In genomic region chr13:95667260-95667659, GRCm38 (mm10) we compare ENCODE assay signal across 9 mouse cellular contexts. TPM values are rescaled to one million over a fixed set of nuclear protein-coding genes. Genes with fewer than 3 reads are reported as not detected.
DNase-seq lines count a peak whose midpoint lies in the region; ATAC-seq and TF ChIP-seq lines count a peak whose summit lies in the region.
"Had no signal": no experiment of that assay in that cellular context is flagged by ENCODE, and none has a peak within 500 bp of the region (broad histone marks: within the 10 kb centered on the region; RNA-seq: fewer than 3 reads in every experiment).

No protein-coding gene starts in this region.

- peak; percentile 70 for TF ChIP-seq CTCF in kidney, postnatal 0 days (IDR thresholded peaks at IDR 0.05; ENCODE audit: low read depth)
- TF ChIP-seq CTCF in heart, postnatal 0 days (IDR thresholded peaks at IDR 0.05; ENCODE audit: low read depth): peak; percentile 62

- no peaks in the 10 kb centered on the region for H3K9me3 ChIP-seq in kidney, postnatal 0 days (replicated peaks; ENCODE audit: low read length)
- no peaks in the 10 kb centered on the region for H3K9me3 ChIP-seq in heart, postnatal 0 days (replicated peaks; ENCODE audit: control insufficient read depth, low read length)
- H3K9me3 ChIP-seq in midbrain, embryonic 15.5 days: no peaks in the 10 kb centered on the region

- H3K4me3 ChIP-seq in kidney, postnatal 0 days (replicated peaks; ENCODE audit: low read depth, low read length): no peak overlapping the region
- no peak overlapping the region for H3K4me3 ChIP-seq in heart, postnatal 0 days (ENCODE audit: low read depth, low read length)
- H3K4me3 ChIP-seq in midbrain, embryonic 15.5 days: no peak overlapping the region
- H3K4me3 ChIP-seq: myocyte had no signal

- no peaks in the 10 kb centered on the region for H3K4me1 ChIP-seq in kidney, postnatal 0 days (replicated peaks; ENCODE audit: insufficient read depth, low read length)
- H3K4me1 ChIP-seq in heart, postnatal 0 days (ENCODE audit: control insufficient read depth, insufficient read depth): no peaks in the 10 kb centered on the region; the same call in 1 of the 2 replicates
- H3K4me1 ChIP-seq in midbrain, embryonic 15.5 days: no peaks in the 10 kb centered on the region

- no peak overlapping the region for H3K27ac ChIP-seq in kidney, postnatal 0 days
- H3K27ac ChIP-seq in heart, postnatal 0 days (ENCODE audit: low read depth): no peak overlapping the region
- H3K27ac ChIP-seq in midbrain, embryonic 15.5 days: no peak overlapping the region

- TF ChIP-seq EP300 in heart, postnatal 0 days (IDR thresholded peaks at IDR 0.05; ENCODE audit: low read depth): no peak

- WGBS in kidney, postnatal 0 days: 13% methylated on average over 7 of the region's 7 CpGs
- 5% methylated on average over 7 of the region's 7 CpGs for WGBS in heart, postnatal 0 days
- 27% methylated on average over 7 of the region's 7 CpGs for WGBS in midbrain, embryonic 15.5 days

- H3K4me2 ChIP-seq in kidney, postnatal 0 days (ENCODE audit: low read length): no peak overlapping the region
- H3K4me2 ChIP-seq in heart, postnatal 0 days (ENCODE audit: low read depth, low read length): no peak overlapping the region
- no peak overlapping the region for H3K4me2 ChIP-seq in midbrain, embryonic 15.5 days

- peak; percentile 46; the same call in 1 of the 2 replicates for ATAC-seq in kidney, postnatal 0 days (replicated peaks; ENCODE audit: low FRiP score, low read depth)
- ATAC-seq in heart, postnatal 0 days (ENCODE audit: insufficient read depth, low read depth): peak; percentile 33; the same call in 1 of the 2 replicates
- peak; percentile 62; the same call in 1 of the 2 replicates for ATAC-seq in midbrain, embryonic 15.5 days (replicated peaks)
- no peak for ATAC-seq in megakaryocyte, adult 5-6 weeks (ENCODE audit: poor library complexity, severe bottlenecking)

- H3K9ac ChIP-seq in kidney, postnatal 0 days (ENCODE audit: low read depth, low read length): no peak overlapping the region
- no peak overlapping the region for H3K9ac ChIP-seq in heart, postnatal 0 days (replicated peaks; ENCODE audit: low read depth, low read length)
- H3K9ac ChIP-seq in midbrain, embryonic 15.5 days: no peak overlapping the region

- no peaks in the 10 kb centered on the region for H3K27me3 ChIP-seq in kidney, postnatal 0 days (ENCODE audit: insufficient read depth, low read length)
- no peaks in the 10 kb centered on the region for H3K27me3 ChIP-seq in heart, postnatal 0 days (ENCODE audit: control insufficient read depth, insufficient read depth, low read length)
- H3K27me3 ChIP-seq in midbrain, embryonic 15.5 days (replicated peaks): no peaks in the 10 kb centered on the region

- DNase-seq in kidney, postnatal 0 days (ENCODE audit: low spot score): peak; percentile 68
- no peak for DNase-seq in kidney, postnatal 4 days
- peak; percentile 18 for DNase-seq in brain, adult 2 months (ENCODE audit: low read depth, low spot score)
- peak; percentile 59 for DNase-seq in heart, postnatal 0 days (ENCODE audit: low spot score)
- no peak for DNase-seq in ovary, postnatal 10 days (ENCODE audit: low spot score)
- DNase-seq in right cerebral cortex, postnatal 25 days: no peak

- H3K36me3 ChIP-seq in kidney, postnatal 0 days (ENCODE audit: insufficient read depth, low read length): no peaks in the 10 kb centered on the region
- H3K36me3 ChIP-seq in heart, postnatal 0 days (replicated peaks; ENCODE audit: control insufficient read depth, insufficient read depth, low read length): no peaks in the 10 kb centered on the region
- no peaks in the 10 kb centered on the region for H3K36me3 ChIP-seq in midbrain, embryonic 15.5 days (replicated peaks)

RNA-seq across cellular contexts. Expression of gene F2rl2, which starts 29.4 kb away (rescaled TPM):
- polyA plus RNA-seq in kidney, postnatal 0 days (2015; fragmentation: Nextera tagmentation; extraction: Ambion mirVana): 0.09 and 0.11 TPM in 2 replicates
- not detected in 2 replicates for total RNA-seq in heart, postnatal 0 days (2014; rRNA removed; ENCODE audit: low replicate concordance)
- 0.05 and 0.18 TPM in 2 replicates for polyA plus RNA-seq in heart, postnatal 0 days (2015; fragmentation: Nextera tagmentation; extraction: Ambion mirVana)
- polyA plus RNA-seq in midbrain, embryonic 15.5 days (2015; fragmentation: Nextera tagmentation; extraction: Ambion mirVana): 0.50 and 0.59 TPM in 2 replicates
- 0.89 and 1.9 TPM in 2 replicates for total RNA-seq in megakaryocyte, adult 5-6 weeks (2015)
- 0.51 and 0.57 TPM in 2 replicates for total RNA-seq in megakaryocyte, adult 5-6 weeks (2017)

RNA-seq across cellular contexts. Expression of gene F2r, which starts 49.0 kb away (rescaled TPM):
- polyA plus RNA-seq in kidney, postnatal 0 days (2015; fragmentation: Nextera tagmentation; extraction: Ambion mirVana): 85.6 and 104 TPM in 2 replicates
- 105 and 161 TPM in 2 replicates for total RNA-seq in heart, postnatal 0 days (2014; rRNA removed; ENCODE audit: low replicate concordance)
- polyA plus RNA-seq in heart, postnatal 0 days (2015; fragmentation: Nextera tagmentation; extraction: Ambion mirVana): 62.1 and 63.9 TPM in 2 replicates
- 59.5 and 60.9 TPM in 2 replicates for polyA plus RNA-seq in midbrain, embryonic 15.5 days (2015; fragmentation: Nextera tagmentation; extraction: Ambion mirVana)
- 1.1 and 2.1 TPM in 2 replicates for total RNA-seq in megakaryocyte, adult 5-6 weeks (2015)
- 0.65 and 1.9 TPM in 2 replicates for total RNA-seq in megakaryocyte, adult 5-6 weeks (2017)

Comparison
In these comparisons a context has a peak if more than half of its experiments do, and no peak if none do; other contexts are left out.
1. DNase-seq: peak in kidney, postnatal 0 days (single experiment), brain, adult 2 months (single experiment) and heart, postnatal 0 days (single experiment); none in kidney, postnatal 4 days (0 of 2), ovary, postnatal 10 days (single experiment) and right cerebral cortex, postnatal 25 days (single experiment).